Mouse (Mus musculus) kidney, adult 11 months (tissue): ENCODE measurements around the gene Cops4.

Experiments
- DNase-seq: peaks from one replicate; pipeline ENCODE4 v3.0.0; 2022

Gene Cops4

DNA sequence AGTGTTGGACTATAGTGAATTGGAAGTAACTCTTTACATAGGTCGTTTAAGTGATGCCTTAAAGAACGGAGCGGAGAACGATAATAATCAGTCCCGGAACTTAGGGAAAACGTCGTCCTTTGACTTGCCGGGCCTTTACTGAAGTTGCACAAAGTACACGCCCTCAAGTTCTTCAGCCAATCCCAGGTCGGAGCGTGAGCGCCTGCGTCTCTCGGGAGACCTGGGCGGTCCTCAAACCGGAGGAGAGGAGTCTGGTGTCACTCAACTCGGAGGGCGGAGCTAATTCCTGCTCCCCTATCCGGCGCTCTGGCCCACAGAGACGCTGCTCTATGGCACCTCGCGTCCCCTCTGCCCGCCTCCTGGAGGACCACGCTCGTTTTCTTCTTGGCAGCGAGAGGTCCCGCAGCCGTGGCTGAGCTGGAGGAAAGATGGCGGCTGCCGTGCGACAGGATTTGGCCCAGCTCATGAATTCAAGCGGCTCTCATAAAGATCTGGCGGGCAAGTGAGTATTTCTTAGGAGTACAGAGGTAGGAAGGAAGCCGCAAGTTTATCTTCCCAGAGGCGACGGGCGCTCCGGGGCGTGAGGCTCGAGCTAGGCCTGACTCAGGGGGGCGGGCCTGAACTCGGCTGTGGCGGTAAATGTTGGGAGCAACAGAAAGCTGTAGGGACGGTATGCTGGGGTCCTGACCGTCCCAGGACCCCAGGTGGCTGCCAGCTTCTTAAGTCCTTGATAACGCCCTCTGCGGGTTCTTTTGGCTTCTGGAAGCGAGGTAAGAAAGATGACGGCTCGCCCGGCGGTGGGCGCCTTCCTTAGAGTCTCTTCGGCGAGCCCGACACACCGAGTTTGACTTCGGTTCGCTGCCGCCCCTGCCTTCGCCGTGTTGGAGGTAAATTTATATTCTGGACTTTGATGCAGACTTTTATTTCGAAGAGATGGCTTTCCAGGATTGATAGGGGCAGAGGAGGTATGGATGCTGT, at the start of gene Cops4:
TSS of gene Cops4 (plus strand) at position 261 of the 978 bp plus-strand sequence.
- DNase-seq: peak; percentile 98

DNA sequence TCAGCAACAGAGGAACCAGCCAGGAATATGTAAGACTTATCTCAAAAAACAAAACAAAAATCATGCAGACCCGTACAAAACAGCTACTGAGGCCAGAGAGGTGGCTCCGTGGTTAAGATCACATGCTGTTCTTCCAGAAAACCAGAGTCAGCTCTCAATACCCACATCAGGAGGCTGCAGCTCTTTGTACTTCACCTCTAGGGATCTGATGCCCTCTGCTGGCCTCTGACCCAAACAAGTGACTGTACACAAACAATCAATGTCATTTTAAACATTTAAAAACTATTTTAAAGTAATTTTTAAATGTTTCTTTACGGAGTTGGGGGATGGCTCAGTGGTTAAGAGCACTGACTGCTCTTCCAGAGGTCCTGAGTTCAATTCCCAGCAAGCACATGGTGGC, 41.8 kb upstream of the Cops4 start:
- no peak for DNase-seq

- DNase-seq: no peak
These were observed 40.5 kb upstream of the Cops4 start for GRCm38 (mm10) chr5:100477604-100478003.

DNA sequence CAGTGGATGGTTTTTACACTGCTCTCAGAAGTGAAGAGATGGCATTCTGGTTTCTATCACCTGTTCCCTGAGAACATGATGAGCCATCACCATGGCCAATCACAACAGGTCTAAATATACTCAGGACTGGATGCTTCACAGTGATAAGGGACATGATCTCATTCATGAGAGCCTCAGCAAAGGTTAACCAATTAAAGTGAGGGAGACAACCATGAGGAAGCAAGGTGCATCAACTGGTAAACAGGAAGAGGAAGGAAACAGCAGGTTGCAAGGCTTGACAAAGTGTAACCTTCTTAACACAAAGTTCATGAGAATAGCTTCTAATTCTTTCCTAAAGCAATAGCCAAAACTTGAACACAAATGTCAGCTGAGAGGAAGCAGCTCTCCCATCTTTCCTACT, 34.5 kb upstream of the Cops4 start:
- no peak for DNase-seq

GRCm38 (mm10) chr5:100487120-100487519, 31.0 kb upstream of the Cops4 start:
- DNase-seq: no peak

DNA sequence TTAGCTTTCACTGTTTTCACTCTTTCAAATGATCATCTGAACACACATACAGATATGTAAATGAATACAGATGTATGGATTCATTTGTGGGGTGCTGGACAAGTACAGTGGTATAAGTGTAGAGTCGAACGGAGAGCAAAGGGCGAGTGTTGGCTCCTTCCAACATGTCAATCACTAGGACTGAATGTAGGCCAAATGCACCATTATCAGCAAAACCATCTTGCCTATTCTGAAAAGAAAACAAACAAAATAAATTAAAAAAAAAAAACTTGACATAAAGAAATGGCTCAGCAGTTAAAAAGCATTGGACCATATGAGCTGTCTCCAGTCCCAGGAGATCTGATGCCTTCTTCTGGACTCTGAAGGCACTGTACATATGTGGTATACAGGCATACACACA, 29.9 kb upstream of the Cops4 start:
- DNase-seq: no peak

GRCm38 (mm10) chr5:100489340-100489739, 28.8 kb upstream of the Cops4 start:
- DNase-seq: no peak

DNA sequence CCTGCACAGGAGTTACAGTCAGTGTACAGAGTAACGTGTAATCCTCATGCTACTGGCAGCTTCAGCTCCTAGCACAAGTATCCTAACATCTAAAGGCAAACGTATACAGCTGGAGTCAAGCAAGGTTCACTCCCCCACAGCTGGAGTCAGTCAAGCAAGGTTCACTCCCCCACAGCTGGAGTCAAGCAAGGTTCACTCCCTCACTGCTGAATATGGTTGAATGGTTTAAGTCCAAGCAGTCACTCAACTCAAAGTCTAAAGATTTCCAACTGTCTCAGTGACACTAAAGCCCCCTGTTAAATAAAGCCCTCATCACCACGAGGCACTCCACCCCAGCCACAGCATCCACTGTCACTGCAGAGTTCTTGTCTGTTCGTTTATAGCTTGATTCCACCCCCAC, 26.4 kb upstream of the Cops4 start:
- no peak for DNase-seq

GRCm38 (mm10) chr5:100498436-100499180, 19.5 kb upstream of the Cops4 start:
- DNase-seq: peak; percentile 76

DNA sequence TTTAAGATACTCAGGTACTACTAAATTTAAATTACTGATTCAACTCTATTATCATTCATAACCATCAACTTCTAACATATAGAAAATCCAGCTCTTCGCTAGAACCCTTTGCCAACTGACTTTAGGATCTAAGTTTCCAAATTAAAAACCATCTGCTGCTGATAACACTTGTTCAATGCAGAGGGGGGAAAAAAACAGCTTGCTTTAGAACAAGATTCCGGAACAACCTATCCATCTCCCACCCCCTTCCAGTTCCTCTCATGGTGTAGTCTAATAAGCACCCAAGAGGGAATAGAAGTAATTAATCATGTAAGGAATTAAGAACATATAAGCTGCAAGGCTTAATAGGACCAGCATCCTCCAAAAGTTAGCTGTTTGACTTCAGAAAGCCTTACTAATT, 18.9 kb upstream of the Cops4 start:
- no peak for DNase-seq

DNA sequence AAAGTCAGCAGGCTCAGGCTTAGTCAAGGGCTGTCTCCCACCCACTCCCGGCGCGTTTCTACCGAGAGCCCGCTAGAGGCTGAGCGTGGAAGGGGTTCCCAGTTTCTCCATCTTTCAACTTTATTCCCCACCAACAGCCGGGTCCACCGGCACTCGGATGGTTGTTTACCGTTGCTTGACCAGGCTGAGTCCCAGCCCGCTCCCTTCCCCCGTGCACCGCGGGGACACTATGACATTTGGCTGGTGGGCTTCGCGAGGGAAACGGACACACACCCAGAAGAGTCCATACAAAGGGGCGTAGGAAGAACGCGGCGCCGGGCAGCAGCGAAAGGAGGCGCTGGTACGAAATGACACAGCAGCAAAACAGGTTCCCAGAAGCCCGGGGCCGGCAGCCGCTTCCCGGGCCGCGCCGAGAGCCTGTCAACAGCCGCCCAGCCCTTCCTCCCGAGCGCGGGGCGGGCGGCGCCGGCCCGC, 18.2 kb upstream of the Cops4 start:
- no peak for DNase-seq

GRCm38 (mm10) chr5:100500458-100500961, 17.6 kb upstream of the Cops4 start, which contains the start of gene Lin54:
TSS of gene Lin54 (minus strand) at chr5:100500639.
- peak; percentile 88 for DNase-seq

GRCm38 (mm10) chr5:100501267-100501666, 16.8 kb upstream of the Cops4 start:
- no peak for DNase-seq

GRCm38 (mm10) chr5:100509247-100509646, 8.9 kb upstream of the Cops4 start:
- DNase-seq: no peak

- DNase-seq: no peak
These were observed 5.5 kb upstream of the Cops4 start for GRCm38 (mm10) chr5:100512576-100512975.

DNA sequence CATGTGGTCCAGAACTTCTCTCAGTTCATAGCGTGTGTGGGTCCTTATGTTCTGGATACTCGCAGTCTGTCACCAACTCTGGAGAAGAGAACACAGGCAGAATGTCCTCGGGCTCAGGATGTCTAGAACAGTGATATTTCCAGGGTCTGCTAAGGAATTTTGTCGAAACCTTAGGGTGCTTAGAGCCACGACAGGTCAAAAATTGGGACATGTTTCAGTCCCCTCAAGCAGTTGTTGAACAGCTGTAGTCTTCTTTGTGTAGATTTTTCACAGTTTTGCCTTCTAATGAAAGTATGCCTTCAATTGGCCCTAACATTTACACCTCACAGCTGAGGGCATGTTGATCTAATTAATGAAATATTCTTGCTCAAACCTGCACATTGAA, 910 bp downstream of the Cops4 start:
- DNase-seq: no peak

DNA sequence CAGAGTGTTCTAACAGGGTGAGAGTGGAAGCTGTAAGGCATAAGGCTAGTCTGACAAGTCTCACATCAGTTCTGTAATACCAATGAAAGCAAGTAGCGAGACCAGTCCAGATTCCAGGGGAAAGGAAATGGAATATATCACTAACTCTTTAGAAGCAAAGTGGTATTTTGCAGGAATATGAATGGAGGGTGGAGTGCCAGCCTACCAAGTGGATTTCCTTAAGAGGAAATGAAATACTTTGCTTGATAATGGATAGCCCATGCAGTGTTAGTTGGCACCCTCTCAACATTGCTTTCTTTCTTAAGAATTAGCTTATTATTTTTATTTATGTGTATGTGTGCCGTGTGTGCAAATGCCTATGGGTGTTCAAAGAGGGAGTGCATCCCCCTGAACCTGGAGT, 2.1 kb downstream of the Cops4 start:
- DNase-seq: no peak

- no peak for DNase-seq
These were observed 5.2 kb downstream of the Cops4 start for GRCm38 (mm10) chr5:100523331-100523730.

GRCm38 (mm10) chr5:100524921-100525320, 6.8 kb downstream of the Cops4 start:
- DNase-seq: no peak

- no peak for DNase-seq
These were observed 7.5 kb downstream of the Cops4 start for GRCm38 (mm10) chr5:100525620-100526019.

GRCm38 (mm10) chr5:100526164-100526563, 8.1 kb downstream of the Cops4 start:
- no peak for DNase-seq

- DNase-seq: no peak
These were observed 17.7 kb downstream of the Cops4 start for GRCm38 (mm10) chr5:100535826-100536225.

- DNase-seq: no peak
These were observed 18.5 kb downstream of the Cops4 start for GRCm38 (mm10) chr5:100536638-100537037.
